Mouse (Mus musculus) lung, postnatal 10 days (tissue): ENCODE measurements around the gene Plek.
"Not testable (repeated sequence)": the region's sequence is repeated elsewhere in the genome, so short reads cannot be mapped to it uniquely, and the experiment has no call there.

Experiments used
- DNase-seq: peaks from one replicate; pipeline ENCODE4 v3.0.0; 2021

The Plek gene

GRCm38 (mm10) chr11:17051545-17052475 lies at the start of gene Plek, which contains the start of gene Cnrip1:
Gene Plek, minus strand, starts transcription at chr11:17052381.
Gene Cnrip1, plus strand, starts transcription at chr11:17051586.
- DNase-seq: peak; percentile 85

- peak; percentile 17 for DNase-seq
Measured at GRCm38 (mm10) chr11:17086106-17086505, 33.9 kb upstream of the Plek start.

- DNase-seq: peak; percentile 4
Measured at GRCm38 (mm10) chr11:17083866-17084265, 31.7 kb upstream of the Plek start.

- DNase-seq: no peak
Measured at GRCm38 (mm10) chr11:17083455-17083854, 31.3 kb upstream of the Plek start.

- DNase-seq: peak; percentile 41
Measured at GRCm38 (mm10) chr11:17082953-17083352, 30.8 kb upstream of the Plek start.

- DNase-seq: no peak
Measured at GRCm38 (mm10) chr11:17082086-17082485, 29.9 kb upstream of the Plek start.

- no peak for DNase-seq
Measured at GRCm38 (mm10) chr11:17075656-17076055, 23.5 kb upstream of the Plek start.

- not testable (repeated sequence) for DNase-seq
Measured at GRCm38 (mm10) chr11:17069360-17069759, 17.2 kb upstream of the Plek start.

GRCm38 (mm10) chr11:17052476-17053049 lies 382 bp upstream of the Plek start:
- no peak for DNase-seq

- no peak for DNase-seq
Measured at GRCm38 (mm10) chr11:17045806-17046205, 6.4 kb downstream of the Plek start.

GRCm38 (mm10) chr11:17023984-17024383 lies 28.2 kb downstream of the Plek start:
- no peak for DNase-seq

- DNase-seq: peak; percentile 24
Measured at GRCm38 (mm10) chr11:17023206-17023605, 29.0 kb downstream of the Plek start.

GRCm38 (mm10) chr11:17019328-17019727 lies 32.9 kb downstream of the Plek start:
- DNase-seq: no peak

GRCm38 (mm10) chr11:17012948-17013347 lies 39.2 kb downstream of the Plek start:
- no peak for DNase-seq

GRCm38 (mm10) chr11:17008498-17008941 lies 43.7 kb downstream of the Plek start:
- no peak for DNase-seq

- no peak for DNase-seq
Measured at GRCm38 (mm10) chr11:17007517-17008173, 44.5 kb downstream of the Plek start.

GRCm38 (mm10) chr11:17006526-17006925 lies 45.7 kb downstream of the Plek start:
- DNase-seq: not testable (repeated sequence)

GRCm38 (mm10) chr11:17004899-17005846 lies 47.0 kb downstream of the Plek start:
- DNase-seq: no peak

- DNase-seq: no peak
Measured at GRCm38 (mm10) chr11:17003757-17004156, 48.4 kb downstream of the Plek start.

- no peak for DNase-seq
Measured at GRCm38 (mm10) chr11:17002739-17003373, 49.3 kb downstream of the Plek start.
